Mouse (Mus musculus) midbrain, embryonic 13.5 days (tissue): ENCODE measurements at regions not wholly inside any gene's neighbourhood (a gene's known extent, or its start where the extent isn't known, plus 50 kb on each side); places are given as distances from the start of the nearest gene placed in this dataset.

Source experiments
- ATAC-seq: fragments of 200-750 bp; cut with Nextera tagmentation; 2 replicates; pipeline ENCODE4 v1.8.0; 2017; ENCODE audit warnings: mild to moderate bottlenecking, moderate TSS enrichment, moderate library complexity
- H3K27ac ChIP-seq: fragments of 300-500 bp; sonication (generic); 2 replicates; pipeline ENCODE4 v1.5.1; 2015; ENCODE audit warnings: inconsistent platforms, mild to moderate bottlenecking, moderate library complexity
- H3K27me3 ChIP-seq: fragments of 300-500 bp; sonication (generic); 2 replicates; pipeline ENCODE4 v1.6.1; 2015; ENCODE audit warnings: mild to moderate bottlenecking, inconsistent platforms
- H3K36me3 ChIP-seq: fragments of 300-500 bp; sonication (generic); 2 replicates; pipeline ENCODE4 v1.6.1; 2015; ENCODE audit warnings: mild to moderate bottlenecking, inconsistent platforms
- H3K4me1 ChIP-seq: fragments of 300-500 bp; sonication (generic); replicated peaks from 2 replicates; pipeline ENCODE4 v1.6.1; 2015; ENCODE audit warnings: inconsistent platforms
- H3K4me2 ChIP-seq: fragments of 300-500 bp; sonication (generic); replicated peaks from 2 replicates; pipeline ENCODE4 v1.6.1; 2015; ENCODE audit warnings: moderate library complexity, mild to moderate bottlenecking, inconsistent platforms
- H3K4me3 ChIP-seq: fragments of 300-500 bp; sonication (generic); replicated peaks from 2 replicates; pipeline ENCODE4 v1.5.1; 2015; ENCODE audit warnings: mild to moderate bottlenecking, inconsistent platforms
- H3K9ac ChIP-seq: fragments of 300-500 bp; sonication (generic); replicated peaks from 2 replicates; pipeline ENCODE4 v1.6.1; 2015; ENCODE audit warnings: mild to moderate bottlenecking, inconsistent platforms
- H3K9me3 ChIP-seq: fragments of 300-500 bp; sonication (generic); 2 replicates; pipeline ENCODE4 v1.6.1; 2016; ENCODE audit warnings: mild to moderate bottlenecking, inconsistent platforms
- WGBS: fragments of 180-500 bp; shearing (Covaris S2); methylation state at CpG from one replicate; pipeline ENCODE4 v1.1.7; 2015; 5-methylcytosine and 5-hydroxymethylcytosine counted together

DNA sequence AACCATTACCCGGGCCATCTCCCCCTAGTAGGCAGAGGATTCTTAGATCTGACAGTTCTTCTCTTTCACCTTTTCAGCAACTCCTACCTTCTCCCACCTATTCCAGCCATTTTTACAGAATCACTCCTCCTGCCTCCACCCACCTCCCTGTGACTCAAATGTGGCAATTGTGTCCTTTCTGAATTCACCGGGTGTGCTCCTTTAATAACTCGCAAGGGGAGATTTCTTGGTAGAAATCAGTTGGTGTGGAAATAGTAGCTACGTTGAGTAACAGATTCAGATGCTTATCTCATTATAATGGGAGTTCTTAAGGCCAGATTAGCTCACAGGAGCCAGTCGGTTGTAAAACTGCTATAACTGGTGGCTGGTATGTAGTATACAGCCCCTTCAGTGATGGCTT is 92.4 kb upstream of the Spdye4c start:
- no peaks in the 10 kb centered on the region for H3K36me3 ChIP-seq
- H3K27me3 ChIP-seq: no peaks in the 10 kb centered on the region
- H3K4me1 ChIP-seq: peaks cover 7% of the 10 kb centered on the region; the same call in 1 of the 2 replicates
- H3K9ac ChIP-seq: no peak overlapping the region
- H3K4me2 ChIP-seq: no peak overlapping the region
- H3K9me3 ChIP-seq: no peaks in the 10 kb centered on the region
- no peak for ATAC-seq
- no peak overlapping the region for H3K27ac ChIP-seq
- H3K4me3 ChIP-seq: no peak overlapping the region
- 84% methylated on average over 5 of the region's 5 CpGs for WGBS

DNA sequence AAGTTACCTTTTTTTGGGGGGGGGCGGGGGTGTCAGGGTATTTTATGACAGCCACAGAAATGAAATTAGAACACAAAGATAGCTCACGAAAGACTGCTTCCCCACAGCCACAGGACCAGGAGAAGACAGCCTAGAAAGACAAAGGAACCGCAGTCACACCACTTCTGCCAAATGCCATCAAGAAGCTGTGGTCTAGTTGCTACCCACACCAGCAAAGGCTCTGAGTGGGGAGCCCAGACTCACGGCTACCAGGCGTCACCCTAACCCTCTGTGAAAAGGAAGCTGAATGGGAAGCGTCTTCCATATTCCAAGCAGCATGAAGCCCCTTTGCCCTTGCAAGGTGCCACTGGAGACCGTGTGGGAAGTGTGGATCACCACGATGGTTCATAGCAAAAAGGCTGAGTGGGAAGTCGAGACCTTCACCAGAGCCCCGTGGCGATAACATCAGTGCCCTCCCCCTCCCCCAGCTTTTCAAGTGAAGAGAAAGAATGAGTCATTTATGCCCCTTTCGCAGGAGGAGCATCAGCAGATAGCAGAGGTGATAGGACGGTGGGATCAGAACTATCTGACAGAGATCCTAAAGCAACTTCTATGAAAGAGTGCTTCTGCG is 91.3 kb upstream of the Spdye4c start:
- no peak for ATAC-seq
- no peak overlapping the region for H3K4me3 ChIP-seq
- H3K9ac ChIP-seq: no peak overlapping the region
- no peak overlapping the region for H3K27ac ChIP-seq
- no peaks in the 10 kb centered on the region for H3K27me3 ChIP-seq
- H3K4me1 ChIP-seq: peaks cover 7% of the 10 kb centered on the region; the same call in 1 of the 2 replicates
- no peak overlapping the region for H3K4me2 ChIP-seq
- 87% methylated on average over 14 of the region's 14 CpGs for WGBS
- no peaks in the 10 kb centered on the region for H3K36me3 ChIP-seq
- no peaks in the 10 kb centered on the region for H3K9me3 ChIP-seq

DNA sequence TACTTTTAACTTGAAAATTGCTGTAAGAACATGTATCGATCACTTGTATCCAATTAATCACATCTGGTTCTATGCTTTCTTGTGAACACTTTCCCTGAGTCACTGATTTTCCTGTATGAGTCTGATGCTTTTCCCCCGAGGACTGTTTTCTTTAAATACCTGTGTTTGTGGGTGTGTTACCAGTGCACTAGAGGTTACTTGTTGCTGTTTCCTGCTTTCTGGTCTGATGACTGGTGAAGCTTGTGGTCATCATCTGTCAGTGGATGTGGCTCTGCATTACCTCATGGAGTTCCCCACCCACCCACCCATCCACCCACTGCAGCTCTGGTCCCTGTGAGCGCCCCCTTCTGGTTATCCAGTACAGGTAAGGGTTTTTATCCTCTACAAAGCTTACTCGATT is 88.3 kb upstream of the Spdye4c start:
- H3K4me2 ChIP-seq: no peak overlapping the region
- 80% methylated on average over 4 of the region's 4 CpGs for WGBS
- H3K9ac ChIP-seq: no peak overlapping the region

DNA sequence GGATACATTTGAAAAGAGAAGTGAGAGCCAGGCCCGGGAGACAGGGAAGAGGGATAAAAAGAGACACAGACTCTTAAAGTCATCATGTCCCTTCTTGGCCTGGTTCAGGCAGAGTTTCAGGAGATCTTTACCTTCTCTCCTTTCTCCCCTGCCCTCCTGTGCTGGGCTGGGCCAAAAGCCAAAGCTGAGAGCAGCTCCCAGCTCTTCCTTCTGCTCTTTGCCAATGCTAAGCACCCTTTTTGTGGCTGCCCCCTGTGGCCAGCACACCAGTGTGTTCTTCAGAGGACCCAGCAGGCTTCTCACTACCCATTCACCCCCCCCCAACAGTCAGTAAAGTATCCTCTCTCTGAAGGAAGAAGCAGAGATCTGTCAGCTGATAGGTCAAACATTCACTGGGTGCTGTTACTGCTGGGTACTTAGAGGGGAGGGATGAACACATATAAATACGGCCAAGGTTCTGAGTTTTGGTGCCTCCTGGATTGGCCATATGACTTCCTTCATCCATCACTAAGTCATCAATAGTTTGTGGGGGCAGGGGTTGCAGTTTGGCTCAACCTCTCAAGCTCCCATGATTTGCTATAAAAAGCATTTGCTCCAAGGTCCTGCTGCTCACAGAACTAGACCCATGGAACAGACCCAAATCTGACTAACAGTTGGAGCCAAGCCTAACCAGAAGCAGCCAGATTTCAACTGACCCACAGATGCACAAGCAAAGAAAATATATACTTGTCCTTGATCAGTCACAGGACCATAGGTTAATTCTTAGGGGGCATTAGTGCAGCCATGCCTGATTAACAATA is 87.7 kb upstream of the Spdye4c start:
- H3K27ac ChIP-seq: no peak overlapping the region
- H3K4me3 ChIP-seq: no peak overlapping the region
- H3K27me3 ChIP-seq: no peaks in the 10 kb centered on the region
- H3K36me3 ChIP-seq: no peaks in the 10 kb centered on the region
- H3K4me1 ChIP-seq: peaks cover under 1% of the 10 kb centered on the region; the same call in 1 of the 2 replicates
- H3K4me2 ChIP-seq: no peak overlapping the region
- 81% methylated on average over 2 of the region's 2 CpGs for WGBS
- ATAC-seq: no peak
- H3K9me3 ChIP-seq: no peaks in the 10 kb centered on the region
- H3K9ac ChIP-seq: no peak overlapping the region

More for the DNA sequence above, 88.3 kb upstream of the Spdye4c start:
- ATAC-seq: no peak
- Histone ChIP-seq H3K27ac (no peak overlapping the region), H3K9me3 (no peaks in the 10 kb centered on the region), H3K4me3 (no peak overlapping the region), H3K27me3 (no peaks in the 10 kb centered on the region), H3K4me1 (peaks cover 7% of the 10 kb centered on the region; the same call in 1 of the 2 replicates), H3K36me3 (no peaks in the 10 kb centered on the region)

DNA sequence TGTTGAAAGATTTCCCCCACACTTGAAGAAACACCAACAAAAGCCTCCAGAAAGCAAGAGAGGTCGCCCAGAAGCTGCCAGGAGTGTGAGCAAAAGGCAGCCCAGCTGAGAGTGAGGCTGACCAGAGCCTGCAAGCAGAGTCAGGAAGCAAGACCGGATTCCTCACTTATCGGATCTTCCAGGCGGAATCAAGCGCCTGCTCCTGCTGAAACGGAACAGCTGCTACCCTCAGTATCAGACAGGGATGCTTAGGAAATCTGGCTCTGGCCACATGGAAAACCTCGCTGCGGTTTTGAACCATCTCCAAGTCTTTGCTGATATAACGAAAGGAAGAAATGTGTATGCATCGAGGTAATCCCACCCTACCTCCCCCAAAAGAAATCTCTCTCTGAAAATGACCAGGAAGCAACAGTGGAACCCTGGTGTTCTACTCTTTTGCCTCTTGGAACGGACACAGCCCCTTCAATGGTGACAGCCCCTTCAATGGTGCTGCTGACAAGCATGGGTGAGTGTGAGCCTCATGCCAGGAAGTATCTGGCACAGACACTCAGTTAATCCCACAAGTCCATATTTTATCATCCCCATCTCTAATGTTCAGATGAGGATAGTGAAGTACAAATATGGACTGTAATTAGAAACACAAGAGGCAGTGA is 83.3 kb upstream of the Spdye4c start:
- no peak overlapping the region for H3K9ac ChIP-seq
- 61% methylated on average over 11 of the region's 11 CpGs for WGBS
- no peak for ATAC-seq
- no peak overlapping the region for H3K4me2 ChIP-seq
- no peaks in the 10 kb centered on the region for H3K36me3 ChIP-seq
- H3K4me3 ChIP-seq: no peak overlapping the region
- no peaks in the 10 kb centered on the region for H3K4me1 ChIP-seq
- H3K27ac ChIP-seq: no peak overlapping the region
- H3K27me3 ChIP-seq: no peaks in the 10 kb centered on the region
- H3K9me3 ChIP-seq: no peaks in the 10 kb centered on the region

DNA sequence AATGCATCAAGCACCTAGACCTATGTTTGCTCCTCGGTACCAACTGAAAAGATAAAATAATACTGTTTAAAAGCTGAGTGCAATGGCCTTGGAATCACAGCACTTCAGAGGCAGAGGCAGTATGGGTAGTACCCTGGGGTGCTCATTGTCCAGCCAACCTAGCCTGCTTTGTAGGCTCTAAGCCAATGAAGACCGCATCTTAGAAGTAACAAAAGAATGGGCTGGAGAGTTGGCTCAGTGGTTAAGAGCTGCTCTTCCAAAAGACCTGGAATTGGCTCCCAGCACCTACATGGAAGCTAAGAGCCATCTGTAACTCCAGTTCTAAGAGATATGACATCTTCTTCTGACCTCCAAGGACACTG is 82.8 kb upstream of the Spdye4c start:
- no peak overlapping the region for H3K9ac ChIP-seq
- WGBS: 68% methylated on average over 2 of the region's 2 CpGs

DNA sequence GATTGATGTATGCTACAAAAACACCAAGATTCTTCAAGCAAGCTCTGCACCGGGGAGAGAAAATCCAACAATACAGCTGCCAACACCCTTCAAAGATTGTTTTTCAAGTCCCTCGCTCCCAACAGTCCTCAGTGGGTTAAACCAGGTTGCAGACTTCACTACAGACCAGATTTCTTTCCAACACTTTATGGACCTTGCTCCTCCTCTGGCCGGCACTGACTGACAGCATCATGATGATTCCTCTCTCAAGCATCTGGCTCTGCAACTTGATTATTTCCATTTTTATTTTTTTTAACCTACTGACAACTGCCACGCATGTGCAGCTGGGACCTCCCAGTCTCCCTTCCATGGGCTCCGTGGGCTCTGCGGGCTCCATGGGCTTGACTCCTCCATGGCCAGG is 79.7 kb upstream of the Spdye4c start:
- no peak for ATAC-seq
- Histone ChIP-seq H3K9ac (no peak overlapping the region), H3K4me2 (no peak overlapping the region), H3K4me3 (no peak overlapping the region), H3K27ac (no peak overlapping the region), H3K9me3 (no peaks in the 10 kb centered on the region), H3K36me3 (no peaks in the 10 kb centered on the region), H3K4me1 (no peaks in the 10 kb centered on the region), H3K27me3 (no peaks in the 10 kb centered on the region)
- 84% methylated on average over 6 of the region's 6 CpGs for WGBS

More for the DNA sequence above, 82.8 kb upstream of the Spdye4c start:
- H3K4me3 ChIP-seq: no peak overlapping the region
- no peaks in the 10 kb centered on the region for H3K9me3 ChIP-seq
- no peaks in the 10 kb centered on the region for H3K36me3 ChIP-seq
- no peaks in the 10 kb centered on the region for H3K27me3 ChIP-seq
- H3K4me1 ChIP-seq: no peaks in the 10 kb centered on the region
- H3K4me2 ChIP-seq: no peak overlapping the region
- no peak for ATAC-seq
- no peak overlapping the region for H3K27ac ChIP-seq

DNA sequence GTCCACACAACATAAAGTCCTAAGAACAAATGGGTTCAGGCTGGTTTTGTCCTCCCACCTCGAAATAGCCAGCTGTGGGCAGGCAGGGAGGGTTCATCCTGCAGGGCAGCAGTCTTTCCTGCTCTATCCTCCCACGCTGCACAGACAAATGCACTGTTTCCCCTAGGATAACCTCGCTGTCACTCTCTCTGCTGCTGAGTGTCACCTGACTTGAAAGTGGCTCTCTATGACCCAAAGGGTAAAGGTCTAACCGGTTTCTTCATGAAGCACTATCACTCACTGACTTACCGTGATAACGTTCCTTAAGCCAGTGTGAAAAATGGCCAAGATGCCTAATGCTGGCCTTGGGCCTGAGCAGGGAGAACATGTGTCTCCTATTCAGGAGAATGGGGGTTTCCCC is 78.2 kb upstream of the Spdye4c start:
- Histone ChIP-seq H3K4me2 (no peak overlapping the region), H3K4me1 (no peaks in the 10 kb centered on the region), H3K9ac (no peak overlapping the region), H3K9me3 (no peaks in the 10 kb centered on the region), H3K36me3 (no peaks in the 10 kb centered on the region), H3K4me3 (no peak overlapping the region), H3K27me3 (no peaks in the 10 kb centered on the region), H3K27ac (no peak overlapping the region)
- ATAC-seq: no peak
- 84% methylated on average over 6 of the region's 6 CpGs for WGBS

DNA sequence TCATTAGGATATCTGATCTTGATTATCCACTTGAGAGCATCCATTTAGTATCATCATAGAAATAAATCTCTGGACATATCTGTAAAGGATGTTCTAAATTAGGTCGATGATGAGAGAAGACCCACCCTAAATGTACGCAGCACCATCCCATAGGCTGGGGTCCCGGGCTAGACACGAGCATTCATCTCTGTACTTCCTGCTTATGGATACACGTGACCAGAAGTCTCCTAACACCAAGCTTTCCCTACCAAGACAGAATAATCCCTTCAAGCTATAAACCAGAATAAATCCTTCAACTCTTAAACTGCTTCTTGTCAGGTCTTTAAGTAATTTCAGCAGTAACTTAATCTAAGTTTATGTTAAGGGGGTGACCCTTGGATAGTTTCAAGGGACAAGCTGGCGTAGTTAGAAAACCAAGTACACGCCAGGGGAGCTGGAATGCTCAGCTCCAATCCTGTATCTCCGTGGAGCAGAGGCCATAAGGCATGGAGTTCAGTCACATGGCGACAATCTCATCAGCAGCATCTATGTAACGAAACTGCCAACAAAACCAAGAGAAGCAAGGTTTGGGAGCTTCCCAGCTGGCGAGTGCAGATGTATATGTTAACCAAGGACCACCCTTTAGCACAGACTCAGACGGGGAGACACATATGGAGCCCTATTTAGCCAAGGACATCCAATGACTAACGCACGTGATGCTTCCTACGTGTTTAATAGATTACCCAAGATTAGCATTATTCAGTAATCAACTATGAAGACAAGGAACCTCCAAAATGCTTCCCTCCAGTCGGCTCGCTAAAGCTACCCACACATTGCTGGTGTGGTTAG is 76.3 kb upstream of the Spdye4c start:
- H3K27ac ChIP-seq: no peak overlapping the region
- ATAC-seq: no peak
- H3K9ac ChIP-seq: no peak overlapping the region
- no peak overlapping the region for H3K4me3 ChIP-seq
- no peaks in the 10 kb centered on the region for H3K27me3 ChIP-seq
- H3K36me3 ChIP-seq: no peaks in the 10 kb centered on the region
- WGBS: 91% methylated on average over 17 of the region's 17 CpGs
- no peak overlapping the region for H3K4me2 ChIP-seq
- H3K9me3 ChIP-seq: no peaks in the 10 kb centered on the region
- no peaks in the 10 kb centered on the region for H3K4me1 ChIP-seq

DNA sequence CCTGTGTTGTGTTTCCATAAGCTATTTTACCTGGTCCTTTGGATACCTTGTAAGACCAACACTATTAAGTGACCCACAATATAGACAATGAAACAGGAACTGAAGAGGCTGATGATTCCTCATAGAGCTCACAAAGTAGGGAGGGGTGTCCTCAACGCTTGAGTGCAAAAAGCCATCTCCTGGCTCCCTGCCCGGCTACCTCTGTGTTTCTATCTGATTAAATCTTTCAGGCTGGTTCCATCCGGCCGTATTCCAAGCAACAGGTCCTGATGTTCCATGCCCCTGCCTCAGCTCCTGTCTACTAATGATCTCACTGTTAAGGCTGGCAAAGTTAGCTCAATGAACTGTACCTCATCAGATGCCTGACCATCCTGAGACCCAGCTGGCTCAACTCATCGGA is 75.3 kb upstream of the Spdye4c start:
- Histone ChIP-seq H3K9me3 (no peaks in the 10 kb centered on the region), H3K27ac (no peak overlapping the region), H3K4me3 (no peak overlapping the region), H3K36me3 (no peaks in the 10 kb centered on the region), H3K9ac (no peak overlapping the region), H3K4me2 (no peak overlapping the region), H3K27me3 (no peaks in the 10 kb centered on the region), H3K4me1 (no peaks in the 10 kb centered on the region)
- WGBS: 79% methylated on average over 5 of the region's 5 CpGs
- ATAC-seq: no peak

DNA sequence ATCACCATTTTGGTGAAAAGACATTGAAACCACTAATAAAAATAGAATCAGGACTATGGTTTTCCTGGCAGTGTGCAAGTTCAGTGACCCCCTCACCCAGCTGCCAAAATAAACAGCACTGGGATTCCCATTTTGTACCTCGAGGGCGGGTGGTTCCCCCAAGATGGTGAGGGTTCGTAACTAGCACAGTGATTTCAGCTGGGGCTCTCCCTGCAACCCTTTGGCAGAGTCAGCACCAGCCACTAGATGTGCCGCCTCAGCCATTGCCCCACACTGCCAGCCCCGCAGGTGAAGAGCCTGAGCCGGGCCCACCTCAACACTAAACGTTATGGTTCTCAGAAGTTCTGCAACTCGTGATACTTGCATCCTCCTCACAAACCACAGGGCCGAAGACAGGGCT is 74.3 kb upstream of the Spdye4c start:
- H3K4me3 ChIP-seq: no peak overlapping the region
- H3K9ac ChIP-seq: no peak overlapping the region
- H3K27ac ChIP-seq: no peak overlapping the region
- H3K4me1 ChIP-seq: no peaks in the 10 kb centered on the region
- no peak for ATAC-seq
- H3K9me3 ChIP-seq: no peaks in the 10 kb centered on the region
- no peaks in the 10 kb centered on the region for H3K27me3 ChIP-seq
- H3K36me3 ChIP-seq: no peaks in the 10 kb centered on the region
- no peak overlapping the region for H3K4me2 ChIP-seq
- 83% methylated on average over 9 of the region's 9 CpGs for WGBS

DNA sequence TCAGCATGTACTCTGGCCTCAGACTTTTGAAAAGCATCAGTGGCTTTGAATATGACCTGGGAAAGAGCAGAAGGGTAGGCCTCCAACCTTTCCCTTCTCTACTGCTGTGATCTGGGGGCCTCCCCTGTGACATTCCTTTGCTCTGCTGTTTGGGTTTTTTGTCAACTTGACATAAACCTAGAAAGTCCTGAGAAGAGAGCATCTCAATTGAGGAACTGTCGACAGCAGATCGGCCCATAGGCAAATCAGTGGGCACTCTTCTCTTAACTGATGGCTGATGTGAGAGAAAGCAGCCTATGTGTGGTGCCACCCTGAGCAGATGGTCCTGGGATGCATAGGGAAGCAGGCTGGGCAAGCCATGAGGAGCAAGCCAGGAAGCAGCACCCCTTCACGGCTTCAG is 72.9 kb upstream of the Spdye4c start:
- Histone ChIP-seq H3K9me3 (no peaks in the 10 kb centered on the region), H3K4me1 (no peaks in the 10 kb centered on the region), H3K4me2 (no peak overlapping the region), H3K4me3 (no peak overlapping the region), H3K9ac (no peak overlapping the region), H3K27ac (no peak overlapping the region), H3K27me3 (no peaks in the 10 kb centered on the region), H3K36me3 (no peaks in the 10 kb centered on the region)
- whole genome bisulfite sequencing: 90% methylated on average over 3 of the region's 3 CpGs
- ATAC-seq: no peak
